Mouse (Mus musculus): ENCODE results near the gene Ssx2ip. TPM values are rescaled to one million over a fixed set of nuclear protein-coding genes. Genes with fewer than 3 reads are reported as not detected.

The Ssx2ip gene
- polyA plus RNA-seq, 1 experiment from 2014 or later = 16.8 TPM

- H3K36me3 ChIP-seq (ENCODE audit: control insufficient read depth, insufficient read depth) = 0 out of 2 replicates have a peak, but pooled peaks cover 3% of the 10 kb centered on the region
- 45% methylated on average over 10 of the region's 10 CpGs for WGBS
Measured at GRCm38 (mm10) chr3:146448372-146448771, 43.9 kb downstream of the Ssx2ip start.

GRCm38 (mm10) chr3:146448969-146449368 lies 44.5 kb downstream of the Ssx2ip start:
- H3K27me3 ChIP-seq (ENCODE audit: control insufficient read depth, insufficient read depth, low read length) = no peaks in the 10 kb centered on the region
- no peak for ATAC-seq (replicated peaks; ENCODE audit: extremely low read depth, insufficient read depth, low FRiP score)
- H3K4me1 ChIP-seq (ENCODE audit: control insufficient read depth, insufficient read depth, low read length) = peaks cover 6% of the 10 kb centered on the region
- H3K27ac ChIP-seq (ENCODE audit: low read length) = no peak overlapping the region
- no peak overlapping the region for H3K4me2 ChIP-seq (ENCODE audit: low read depth, low read length)
- peaks cover 4% of the 10 kb centered on the region; the same call in 1 of the 2 replicates for H3K9me3 ChIP-seq (replicated peaks; ENCODE audit: control insufficient read depth, low read length)
- H3K9ac ChIP-seq (ENCODE audit: low read length) = no peak overlapping the region
- 63% methylated on average over 6 of the region's 6 CpGs for WGBS
- H3K4me3 ChIP-seq (ENCODE audit: low read length) = no peak overlapping the region
- H3K36me3 ChIP-seq (ENCODE audit: control insufficient read depth, insufficient read depth) = 0 out of 2 replicates have a peak, but pooled peaks cover 3% of the 10 kb centered on the region

More at GRCm38 (mm10) chr3:146448372-146448771, 43.9 kb downstream of the Ssx2ip start:
- H3K9me3 ChIP-seq (replicated peaks; ENCODE audit: control insufficient read depth, low read length) = peaks cover 4% of the 10 kb centered on the region; the same call in 1 of the 2 replicates
- ATAC-seq (replicated peaks; ENCODE audit: extremely low read depth, insufficient read depth, low FRiP score) = no peak
- H3K4me2 ChIP-seq (ENCODE audit: low read depth, low read length) = no peak overlapping the region
- no peak overlapping the region for H3K4me3 ChIP-seq (ENCODE audit: low read length)
- peaks cover 6% of the 10 kb centered on the region for H3K4me1 ChIP-seq (ENCODE audit: control insufficient read depth, insufficient read depth, low read length)
- H3K27ac ChIP-seq (ENCODE audit: low read length) = no peak overlapping the region
- no peaks in the 10 kb centered on the region for H3K27me3 ChIP-seq (ENCODE audit: control insufficient read depth, insufficient read depth, low read length)
- H3K9ac ChIP-seq (ENCODE audit: low read length) = no peak overlapping the region

- H3K36me3 ChIP-seq (ENCODE audit: control insufficient read depth, insufficient read depth) = 0 out of 2 replicates have a peak, but pooled peaks cover 3% of the 10 kb centered on the region
Measured at GRCm38 (mm10) chr3:146449745-146450250, 45.4 kb downstream of the Ssx2ip start, which contains the start of gene Ctbs. Gene Ctbs, plus strand, starts transcription at chr3:146449795.

GRCm38 (mm10) chr3:146450371-146450841 lies 46.0 kb downstream of the Ssx2ip start:
- peak; percentile 100 for ATAC-seq (replicated peaks; ENCODE audit: extremely low read depth, insufficient read depth, low FRiP score)

More at GRCm38 (mm10) chr3:146449745-146450250, 45.4 kb downstream of the Ssx2ip start, which contains the start of gene Ctbs:
- Histone ChIP-seq H3K27ac (ENCODE audit: low read length) (peak within 1 kb of the TSS; percentile 85), H3K4me2 (ENCODE audit: low read depth, low read length) (peak within 1 kb of the TSS; percentile 90), H3K9me3 (replicated peaks; ENCODE audit: control insufficient read depth, low read length) (peaks cover 4% of the 10 kb centered on the region; the same call in 1 of the 2 replicates), H3K4me3 (ENCODE audit: low read length) (peak within 1 kb of the TSS; percentile 78), H3K9ac (ENCODE audit: low read length) (peak within 1 kb of the TSS; percentile 84), H3K4me1 (ENCODE audit: control insufficient read depth, insufficient read depth, low read length) (peaks cover 6% of the 10 kb centered on the region), H3K27me3 (ENCODE audit: control insufficient read depth, insufficient read depth, low read length) (no peaks in the 10 kb centered on the region)
- peak; percentile 2; the same call in 1 of the 2 replicates for ATAC-seq (replicated peaks; ENCODE audit: extremely low read depth, insufficient read depth, low FRiP score)
- 47% methylated on average over 9 of the region's 9 CpGs for WGBS

GRCm38 (mm10) chr3:146451375-146451774 lies 46.9 kb downstream of the Ssx2ip start:
- no peak overlapping the region for H3K4me2 ChIP-seq (ENCODE audit: low read depth, low read length)
- no peak overlapping the region for H3K9ac ChIP-seq (ENCODE audit: low read length)
- WGBS = 88% methylated on average over 5 of the region's 5 CpGs
- H3K27ac ChIP-seq (ENCODE audit: low read length) = no peak overlapping the region
- no peaks in the 10 kb centered on the region for H3K27me3 ChIP-seq (ENCODE audit: control insufficient read depth, insufficient read depth, low read length)
- H3K4me3 ChIP-seq (ENCODE audit: low read length) = no peak overlapping the region
- peaks cover 6% of the 10 kb centered on the region; the same call in 1 of the 2 replicates for H3K36me3 ChIP-seq (ENCODE audit: control insufficient read depth, insufficient read depth)
- no peak for ATAC-seq (replicated peaks; ENCODE audit: extremely low read depth, insufficient read depth, low FRiP score)
- peaks cover 6% of the 10 kb centered on the region for H3K4me1 ChIP-seq (ENCODE audit: control insufficient read depth, insufficient read depth, low read length)
- no peaks in the 10 kb centered on the region for H3K9me3 ChIP-seq (replicated peaks; ENCODE audit: control insufficient read depth, low read length)

More at GRCm38 (mm10) chr3:146450371-146450841, 46.0 kb downstream of the Ssx2ip start:
- under 1% methylated on average over 29 of the region's 29 CpGs for WGBS
- Histone ChIP-seq H3K9me3 (replicated peaks; ENCODE audit: control insufficient read depth, low read length) (peaks cover 4% of the 10 kb centered on the region; the same call in 1 of the 2 replicates), H3K4me1 (ENCODE audit: control insufficient read depth, insufficient read depth, low read length) (peaks cover 6% of the 10 kb centered on the region), H3K9ac (ENCODE audit: low read length) (peak overlapping the region; percentile 84), H3K27me3 (ENCODE audit: control insufficient read depth, insufficient read depth, low read length) (no peaks in the 10 kb centered on the region), H3K4me3 (ENCODE audit: low read length) (peak overlapping the region; percentile 78), H3K36me3 (ENCODE audit: control insufficient read depth, insufficient read depth) (peaks cover 5% of the 10 kb centered on the region; the same call in 1 of the 2 replicates), H3K4me2 (ENCODE audit: low read depth, low read length) (peak overlapping the region; percentile 90), H3K27ac (ENCODE audit: low read length) (peak overlapping the region; percentile 85)

- WGBS = 48% methylated on average over 2 of the region's 2 CpGs
- no peak overlapping the region for H3K4me2 ChIP-seq (ENCODE audit: low read depth, low read length)
- no peaks in the 10 kb centered on the region for H3K27me3 ChIP-seq (ENCODE audit: control insufficient read depth, insufficient read depth, low read length)
- no peak for ATAC-seq (replicated peaks; ENCODE audit: extremely low read depth, insufficient read depth, low FRiP score)
- H3K4me1 ChIP-seq (ENCODE audit: control insufficient read depth, insufficient read depth, low read length) = no peaks in the 10 kb centered on the region
- no peak overlapping the region for H3K4me3 ChIP-seq (ENCODE audit: low read length)
- H3K27ac ChIP-seq (ENCODE audit: low read length) = no peak overlapping the region
- H3K9me3 ChIP-seq (replicated peaks; ENCODE audit: control insufficient read depth, low read length) = no peaks in the 10 kb centered on the region
- peaks cover 6% of the 10 kb centered on the region; the same call in 1 of the 2 replicates for H3K36me3 ChIP-seq (ENCODE audit: control insufficient read depth, insufficient read depth)
- no peak overlapping the region for H3K9ac ChIP-seq (ENCODE audit: low read length)
Measured at GRCm38 (mm10) chr3:146462939-146463338, 58.5 kb downstream of the Ssx2ip start.

- ATAC-seq (replicated peaks; ENCODE audit: extremely low read depth, insufficient read depth, low FRiP score) = no peak
- 70% methylated on average over 2 of the region's 2 CpGs for WGBS
- Histone ChIP-seq H3K4me3 (ENCODE audit: low read length) (no peak overlapping the region), H3K36me3 (ENCODE audit: control insufficient read depth, insufficient read depth) (peaks cover 9% of the 10 kb centered on the region; the same call in 1 of the 2 replicates), H3K4me1 (ENCODE audit: control insufficient read depth, insufficient read depth, low read length) (no peaks in the 10 kb centered on the region), H3K9me3 (replicated peaks; ENCODE audit: control insufficient read depth, low read length) (no peaks in the 10 kb centered on the region), H3K9ac (ENCODE audit: low read length) (no peak overlapping the region), H3K27ac (ENCODE audit: low read length) (no peak overlapping the region), H3K4me2 (ENCODE audit: low read depth, low read length) (no peak overlapping the region), H3K27me3 (ENCODE audit: control insufficient read depth, insufficient read depth, low read length) (no peaks in the 10 kb centered on the region)
Measured at GRCm38 (mm10) chr3:146469226-146469625, 64.8 kb downstream of the Ssx2ip start.

- ATAC-seq (replicated peaks; ENCODE audit: extremely low read depth, insufficient read depth, low FRiP score) = no peak
Measured at GRCm38 (mm10) chr3:146472657-146473056, 68.2 kb downstream of the Ssx2ip start.

GRCm38 (mm10) chr3:146473741-146474140 lies 69.3 kb downstream of the Ssx2ip start:
- no peak overlapping the region for H3K27ac ChIP-seq (ENCODE audit: low read length)
- no peak overlapping the region for H3K9ac ChIP-seq (ENCODE audit: low read length)
- no peak overlapping the region for H3K4me3 ChIP-seq (ENCODE audit: low read length)
- no peaks in the 10 kb centered on the region for H3K4me1 ChIP-seq (ENCODE audit: control insufficient read depth, insufficient read depth, low read length)
- no peaks in the 10 kb centered on the region for H3K27me3 ChIP-seq (ENCODE audit: control insufficient read depth, insufficient read depth, low read length)
- H3K4me2 ChIP-seq (ENCODE audit: low read depth, low read length) = no peak overlapping the region
- H3K9me3 ChIP-seq (replicated peaks; ENCODE audit: control insufficient read depth, low read length) = no peaks in the 10 kb centered on the region
- ATAC-seq (replicated peaks; ENCODE audit: extremely low read depth, insufficient read depth, low FRiP score) = no peak
- H3K36me3 ChIP-seq (ENCODE audit: control insufficient read depth, insufficient read depth) = peaks cover 3% of the 10 kb centered on the region; the same call in 1 of the 2 replicates

More at GRCm38 (mm10) chr3:146472657-146473056, 68.2 kb downstream of the Ssx2ip start:
- H3K4me2 ChIP-seq (ENCODE audit: low read depth, low read length) = no peak overlapping the region
- no peaks in the 10 kb centered on the region for H3K9me3 ChIP-seq (replicated peaks; ENCODE audit: control insufficient read depth, low read length)
- H3K27ac ChIP-seq (ENCODE audit: low read length) = no peak overlapping the region
- H3K27me3 ChIP-seq (ENCODE audit: control insufficient read depth, insufficient read depth, low read length) = no peaks in the 10 kb centered on the region
- H3K9ac ChIP-seq (ENCODE audit: low read length) = no peak overlapping the region
- H3K36me3 ChIP-seq (ENCODE audit: control insufficient read depth, insufficient read depth) = peaks cover 3% of the 10 kb centered on the region; the same call in 1 of the 2 replicates
- no peaks in the 10 kb centered on the region for H3K4me1 ChIP-seq (ENCODE audit: control insufficient read depth, insufficient read depth, low read length)
- 74% methylated on average over 4 of the region's 4 CpGs for WGBS
- no peak overlapping the region for H3K4me3 ChIP-seq (ENCODE audit: low read length)

Measured in heart, embryonic 16.5 days (tissue).